Mouse (Mus musculus): ENCODE measurements around the gene Guca2a. TPM values are rescaled to one million over a fixed set of nuclear protein-coding genes. Genes with fewer than 3 reads are reported as not detected.

The Guca2a gene
- polyA plus RNA-seq, 1 experiment: not detected

- no peak overlapping the region for H3K4me3 ChIP-seq (ENCODE audit: insufficient read depth, low read depth, low read length)
- H3K27ac ChIP-seq (replicated peaks; ENCODE audit: low read depth, low read length): no peak overlapping the region
- H3K4me1 ChIP-seq (ENCODE audit: control insufficient read depth, insufficient read depth, insufficient read length, low read length): no peaks in the 10 kb centered on the region
Observed at GRCm38 (mm10) chr4:119663409-119664095, 26.0 kb downstream of the Guca2a start.

GRCm38 (mm10) chr4:119665166-119665565 is 27.7 kb downstream of the Guca2a start:
- Histone ChIP-seq H3K4me3 (ENCODE audit: insufficient read depth, low read depth, low read length) (no peak overlapping the region), H3K27ac (replicated peaks; ENCODE audit: low read depth, low read length) (no peak overlapping the region), H3K4me1 (ENCODE audit: control insufficient read depth, insufficient read depth, insufficient read length, low read length) (no peaks in the 10 kb centered on the region)

- Histone ChIP-seq H3K4me3 (ENCODE audit: insufficient read depth, low read depth, low read length) (no peak overlapping the region), H3K27ac (replicated peaks; ENCODE audit: low read depth, low read length) (no peak overlapping the region), H3K4me1 (ENCODE audit: control insufficient read depth, insufficient read depth, insufficient read length, low read length) (no peaks in the 10 kb centered on the region)
Observed at GRCm38 (mm10) chr4:119666116-119666515, 28.6 kb downstream of the Guca2a start.

- H3K4me3 ChIP-seq (ENCODE audit: insufficient read depth, low read depth, low read length): no peak overlapping the region
- no peak overlapping the region for H3K27ac ChIP-seq (replicated peaks; ENCODE audit: low read depth, low read length)
- H3K4me1 ChIP-seq (ENCODE audit: control insufficient read depth, insufficient read depth, insufficient read length, low read length): no peaks in the 10 kb centered on the region
Observed at GRCm38 (mm10) chr4:119667454-119667853, 29.9 kb downstream of the Guca2a start.

GRCm38 (mm10) chr4:119668185-119668584 is 30.7 kb downstream of the Guca2a start:
- Histone ChIP-seq H3K4me3 (ENCODE audit: insufficient read depth, low read depth, low read length) (no peak overlapping the region), H3K27ac (replicated peaks; ENCODE audit: low read depth, low read length) (no peak overlapping the region), H3K4me1 (ENCODE audit: control insufficient read depth, insufficient read depth, insufficient read length, low read length) (no peaks in the 10 kb centered on the region)

- Histone ChIP-seq H3K4me1 (ENCODE audit: control insufficient read depth, insufficient read depth, insufficient read length, low read length) (no peaks in the 10 kb centered on the region), H3K27ac (replicated peaks; ENCODE audit: low read depth, low read length) (no peak overlapping the region), H3K4me3 (ENCODE audit: insufficient read depth, low read depth, low read length) (no peak overlapping the region)
Observed at GRCm38 (mm10) chr4:119668596-119668995, 31.1 kb downstream of the Guca2a start.

- Histone ChIP-seq H3K27ac (replicated peaks; ENCODE audit: low read depth, low read length) (no peak overlapping the region), H3K4me1 (ENCODE audit: control insufficient read depth, insufficient read depth, insufficient read length, low read length) (no peaks in the 10 kb centered on the region)
Observed at GRCm38 (mm10) chr4:119669356-119670209, 32.1 kb downstream of the Guca2a start.

GRCm38 (mm10) chr4:119670210-119670555 is 32.7 kb downstream of the Guca2a start:
- H3K4me3 ChIP-seq (ENCODE audit: insufficient read depth, low read depth, low read length): no peak overlapping the region
- no peaks in the 10 kb centered on the region for H3K4me1 ChIP-seq (ENCODE audit: control insufficient read depth, insufficient read depth, insufficient read length, low read length)
- H3K27ac ChIP-seq (replicated peaks; ENCODE audit: low read depth, low read length): no peak overlapping the region

More at GRCm38 (mm10) chr4:119669356-119670209, 32.1 kb downstream of the Guca2a start:
- no peak overlapping the region for H3K4me3 ChIP-seq (ENCODE audit: insufficient read depth, low read depth, low read length)

GRCm38 (mm10) chr4:119670736-119671135 is 33.2 kb downstream of the Guca2a start:
- no peak overlapping the region for H3K27ac ChIP-seq (replicated peaks; ENCODE audit: low read depth, low read length)
- H3K4me1 ChIP-seq (ENCODE audit: control insufficient read depth, insufficient read depth, insufficient read length, low read length): no peaks in the 10 kb centered on the region
- H3K4me3 ChIP-seq (ENCODE audit: insufficient read depth, low read depth, low read length): no peak overlapping the region

- Histone ChIP-seq H3K4me1 (ENCODE audit: control insufficient read depth, insufficient read depth, insufficient read length, low read length) (no peaks in the 10 kb centered on the region), H3K27ac (replicated peaks; ENCODE audit: low read depth, low read length) (no peak overlapping the region), H3K4me3 (ENCODE audit: insufficient read depth, low read depth, low read length) (no peak overlapping the region)
Observed at GRCm38 (mm10) chr4:119671164-119671563, 33.7 kb downstream of the Guca2a start.

- Histone ChIP-seq H3K4me3 (ENCODE audit: insufficient read depth, low read depth, low read length) (no peak overlapping the region), H3K27ac (replicated peaks; ENCODE audit: low read depth, low read length) (no peak overlapping the region), H3K4me1 (ENCODE audit: control insufficient read depth, insufficient read depth, insufficient read length, low read length) (no peaks in the 10 kb centered on the region)
Observed at GRCm38 (mm10) chr4:119672685-119673084, 35.2 kb downstream of the Guca2a start.

GRCm38 (mm10) chr4:119682596-119682995 is 45.1 kb downstream of the Guca2a start:
- H3K4me1 ChIP-seq (ENCODE audit: control insufficient read depth, insufficient read depth, insufficient read length, low read length): no peaks in the 10 kb centered on the region
- H3K4me3 ChIP-seq (ENCODE audit: insufficient read depth, low read depth, low read length): no peak overlapping the region
- H3K27ac ChIP-seq (replicated peaks; ENCODE audit: low read depth, low read length): no peak overlapping the region

GRCm38 (mm10) chr4:119685746-119686145 is 48.2 kb downstream of the Guca2a start:
- H3K27ac ChIP-seq (replicated peaks; ENCODE audit: low read depth, low read length): no peak overlapping the region
- H3K4me3 ChIP-seq (ENCODE audit: insufficient read depth, low read depth, low read length): no peak overlapping the region
- H3K4me1 ChIP-seq (ENCODE audit: control insufficient read depth, insufficient read depth, insufficient read length, low read length): no peaks in the 10 kb centered on the region
